Mouse (Mus musculus) ES-Bruce4 (cell line): ENCODE measurements around the gene Cfap299.

Experiments
- CTCF ChIP-seq: IDR thresholded peaks from one replicate; pipeline ENCODE4 v1.8.1; 2011; ENCODE audit warnings: low read depth, low read length
- POLR2A ChIP-seq: IDR thresholded peaks from one replicate; pipeline ENCODE4 v1.8.1; 2011; ENCODE audit warnings: low read length; ENCODE audit not compliant: insufficient read depth

DNA sequence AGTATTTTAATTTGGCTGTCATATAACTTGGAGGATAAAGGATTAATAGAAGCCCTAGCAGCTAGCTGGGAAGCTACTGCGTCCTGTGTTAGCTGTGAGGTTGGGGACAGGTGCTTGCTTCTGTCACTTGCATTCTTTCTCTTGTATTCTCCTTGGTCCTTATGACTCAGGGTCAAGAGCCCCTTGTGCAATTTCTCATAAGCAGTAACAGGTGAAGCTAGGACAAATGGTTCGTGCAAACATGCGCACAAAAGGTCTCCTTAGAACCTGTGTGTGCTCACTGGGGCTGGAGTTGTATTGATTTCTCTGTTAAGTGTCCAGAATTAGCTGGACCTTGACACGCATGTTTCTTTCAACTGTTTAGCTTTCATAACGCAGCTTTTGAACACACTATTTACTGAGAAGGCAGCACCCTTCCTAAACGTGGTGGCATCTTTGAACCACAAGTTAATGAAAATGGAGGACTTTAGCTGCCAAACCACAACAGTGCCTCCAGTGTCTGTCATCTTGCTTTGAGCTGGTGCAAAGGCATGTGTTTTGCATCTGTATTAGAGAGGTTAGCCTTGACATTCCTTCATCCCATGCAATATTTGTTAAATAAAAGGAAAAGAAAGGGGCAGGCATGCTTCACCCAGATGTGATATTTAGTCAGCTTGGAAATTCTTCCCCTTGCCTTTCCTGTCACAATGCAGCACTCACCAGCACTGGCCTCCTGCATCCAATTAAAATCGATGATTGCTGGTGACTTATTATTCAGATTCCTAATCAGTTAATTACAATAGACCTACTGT lies 223.9 kb downstream of the Cfap299 start:
- no peak for TF ChIP-seq CTCF
- TF ChIP-seq POLR2A = no peak
